Mouse (Mus musculus): ENCODE results near the gene Ninj2. TPM values are rescaled to one million over a fixed set of nuclear protein-coding genes. Genes with fewer than 3 reads are reported as not detected.

Gene Ninj2
- polyA plus RNA-seq, 1 experiment from 2014 or later = not detected

DNA sequence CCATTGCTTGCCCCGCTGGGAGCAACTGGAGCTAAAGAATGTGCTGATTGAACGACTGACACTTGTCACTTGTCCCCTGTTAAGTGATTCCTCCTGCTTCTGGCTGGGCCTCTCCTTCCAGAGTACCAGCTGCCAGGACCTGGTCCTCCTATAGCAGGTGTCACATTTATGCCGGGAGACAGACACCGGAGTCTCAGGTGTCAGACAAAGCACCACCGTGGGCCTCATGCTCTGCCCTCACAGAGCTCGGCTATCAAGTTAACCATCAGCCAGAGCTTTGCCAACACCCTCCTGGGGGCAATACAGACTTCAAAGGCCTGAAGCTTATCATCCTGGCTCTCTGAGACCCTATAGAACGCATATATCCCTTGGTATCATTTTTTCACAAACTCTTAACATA, 142.7 kb downstream of the Ninj2 start:
- no peak overlapping the region for H3K4me2 ChIP-seq (replicated peaks)
- H3K27me3 ChIP-seq (replicated peaks) = no peaks in the 10 kb centered on the region
- no peaks in the 10 kb centered on the region for H3K36me3 ChIP-seq
- H3K4me1 ChIP-seq = no peaks in the 10 kb centered on the region
- no peak overlapping the region for H3K9ac ChIP-seq
- no peak for ATAC-seq (ENCODE audit: low FRiP score, low read depth)
- H3K27ac ChIP-seq = no peak overlapping the region
- no peaks in the 10 kb centered on the region for H3K9me3 ChIP-seq
- 54% methylated on average over 7 of the region's 7 CpGs for WGBS
- no peak overlapping the region for H3K4me3 ChIP-seq

DNA sequence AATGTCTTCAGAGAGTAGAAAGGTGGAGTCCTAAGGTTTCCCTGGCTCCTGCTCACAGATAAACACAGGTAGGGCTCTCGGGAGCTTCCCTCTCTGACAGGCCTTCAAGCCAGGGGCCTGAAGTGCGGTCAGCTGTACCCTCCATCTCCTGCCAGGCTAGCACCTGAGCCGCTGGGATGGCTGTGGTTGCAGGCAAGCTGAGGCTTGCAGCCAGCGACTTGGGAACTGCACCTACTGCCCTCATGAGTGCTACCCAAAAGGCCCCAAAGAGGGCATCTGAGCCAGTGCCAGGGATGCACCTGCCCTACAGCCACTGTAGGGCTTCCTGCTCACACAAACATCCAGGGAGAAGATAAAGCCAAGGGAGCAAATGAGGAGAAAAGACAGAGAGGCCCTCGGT, 147.3 kb downstream of the Ninj2 start:
- H3K4me3 ChIP-seq = no peak overlapping the region
- no peak overlapping the region for H3K9ac ChIP-seq
- no peak overlapping the region for H3K27ac ChIP-seq
- no peaks in the 10 kb centered on the region for H3K9me3 ChIP-seq
- H3K4me2 ChIP-seq (replicated peaks) = no peak overlapping the region
- 83% methylated on average over 5 of the region's 5 CpGs for WGBS
- no peak for ATAC-seq (ENCODE audit: low FRiP score, low read depth)
- no peaks in the 10 kb centered on the region for H3K36me3 ChIP-seq
- no peaks in the 10 kb centered on the region for H3K27me3 ChIP-seq (replicated peaks)
- no peaks in the 10 kb centered on the region for H3K4me1 ChIP-seq

DNA sequence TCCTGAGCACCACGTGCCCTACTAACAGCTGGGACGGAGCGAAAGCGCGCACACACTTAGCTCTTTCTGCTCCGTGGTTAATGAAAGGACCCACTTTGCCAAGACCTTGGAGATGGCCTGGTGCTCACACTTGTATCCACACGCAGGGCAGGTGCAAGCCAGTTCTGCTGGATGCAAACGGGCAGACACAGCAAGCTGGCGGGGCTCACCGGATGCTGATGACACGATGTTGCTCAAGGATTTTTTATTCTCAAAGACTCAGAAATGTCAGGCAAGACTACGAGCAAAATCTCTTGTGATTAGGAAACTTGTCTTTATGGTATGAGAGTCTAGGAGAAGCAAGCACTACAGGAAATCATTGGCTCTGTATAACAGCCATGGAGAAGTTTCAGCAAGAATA, 148.3 kb downstream of the Ninj2 start:
- ATAC-seq (ENCODE audit: low FRiP score, low read depth) = no peak
- Histone ChIP-seq H3K4me3 (no peak overlapping the region), H3K27ac (no peak overlapping the region), H3K4me2 (replicated peaks) (no peak overlapping the region), H3K9me3 (no peaks in the 10 kb centered on the region), H3K36me3 (no peaks in the 10 kb centered on the region), H3K9ac (no peak overlapping the region), H3K4me1 (no peaks in the 10 kb centered on the region), H3K27me3 (replicated peaks) (no peaks in the 10 kb centered on the region)
- WGBS = 91% methylated on average over 12 of the region's 12 CpGs

DNA sequence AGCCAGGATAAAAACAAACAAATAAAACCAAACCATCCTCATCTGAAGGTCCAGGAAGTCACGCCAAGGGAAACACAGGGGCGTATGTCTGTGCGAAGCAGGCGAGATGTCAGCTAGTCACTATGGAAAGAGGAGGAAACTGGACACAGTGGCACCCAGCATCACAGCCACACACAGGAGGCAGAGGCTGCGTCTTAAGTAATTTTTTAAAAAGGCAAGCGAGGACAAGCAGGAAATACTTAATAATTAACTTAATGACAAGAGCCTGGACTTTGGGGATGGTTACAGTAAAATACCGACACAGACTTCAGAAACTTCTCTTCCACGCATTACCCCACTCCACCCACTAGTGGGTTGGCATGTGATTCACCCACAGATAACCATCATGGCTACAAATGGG, 149.4 kb downstream of the Ninj2 start:
- Histone ChIP-seq H3K27ac (no peak overlapping the region), H3K9ac (no peak overlapping the region), H3K9me3 (no peaks in the 10 kb centered on the region), H3K4me1 (no peaks in the 10 kb centered on the region), H3K4me3 (no peak overlapping the region), H3K36me3 (no peaks in the 10 kb centered on the region), H3K27me3 (replicated peaks) (no peaks in the 10 kb centered on the region), H3K4me2 (replicated peaks) (no peak overlapping the region)
- no peak for ATAC-seq (ENCODE audit: low FRiP score, low read depth)
- WGBS = 76% methylated on average over 8 of the region's 8 CpGs

DNA sequence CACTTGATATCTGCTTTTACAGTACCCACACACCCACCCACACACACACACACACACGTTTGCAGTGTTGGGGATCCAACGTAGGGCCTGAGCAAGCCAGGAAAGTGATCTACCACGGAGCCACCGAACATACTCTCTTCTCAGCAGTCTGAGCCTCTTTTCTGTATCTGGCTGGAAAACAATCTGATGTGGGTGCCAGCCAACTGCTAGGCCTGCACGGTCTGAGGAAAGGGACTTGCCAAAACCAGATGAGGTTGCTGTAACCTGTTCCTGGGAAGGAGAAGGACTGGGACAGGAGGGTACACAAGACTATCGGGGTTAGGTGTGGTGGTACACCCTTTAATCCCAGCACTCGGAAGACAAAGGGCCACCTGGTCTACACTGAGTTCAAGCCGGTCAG, 150.1 kb downstream of the Ninj2 start:
- Histone ChIP-seq H3K9ac (no peak overlapping the region), H3K27ac (no peak overlapping the region), H3K4me1 (no peaks in the 10 kb centered on the region), H3K4me2 (replicated peaks) (no peak overlapping the region), H3K27me3 (replicated peaks) (no peaks in the 10 kb centered on the region), H3K9me3 (no peaks in the 10 kb centered on the region), H3K4me3 (no peak overlapping the region), H3K36me3 (no peaks in the 10 kb centered on the region)
- no peak for ATAC-seq (ENCODE audit: low FRiP score, low read depth)
- 84% methylated on average over 8 of the region's 8 CpGs for WGBS

DNA sequence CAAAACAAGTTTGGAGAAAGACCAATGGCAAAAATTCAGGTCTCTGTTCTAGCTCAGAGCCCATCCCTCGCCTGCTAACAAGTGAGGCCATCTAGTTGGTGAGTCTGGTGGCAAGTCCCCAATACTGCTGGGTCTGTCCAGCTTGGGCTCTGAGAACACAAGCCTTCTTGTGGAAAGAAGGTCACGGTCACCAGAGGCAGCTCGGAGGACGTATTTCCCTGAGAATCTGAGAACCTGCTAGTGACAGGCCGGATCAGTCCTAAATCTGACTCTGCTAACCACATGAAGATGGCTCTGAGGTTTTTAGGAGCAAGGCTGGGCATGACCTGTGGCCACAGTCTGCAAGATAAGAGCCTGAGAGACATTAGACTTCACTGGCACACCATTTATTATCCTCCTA, 153.5 kb downstream of the Ninj2 start:
- no peaks in the 10 kb centered on the region for H3K27me3 ChIP-seq (replicated peaks)
- no peak overlapping the region for H3K4me2 ChIP-seq (replicated peaks)
- no peak overlapping the region for H3K4me3 ChIP-seq
- no peak overlapping the region for H3K27ac ChIP-seq
- H3K4me1 ChIP-seq = no peaks in the 10 kb centered on the region
- WGBS = 84% methylated on average over 5 of the region's 5 CpGs
- no peaks in the 10 kb centered on the region for H3K36me3 ChIP-seq
- H3K9me3 ChIP-seq = no peaks in the 10 kb centered on the region
- no peak for ATAC-seq (ENCODE audit: low FRiP score, low read depth)
- no peak overlapping the region for H3K9ac ChIP-seq

DNA sequence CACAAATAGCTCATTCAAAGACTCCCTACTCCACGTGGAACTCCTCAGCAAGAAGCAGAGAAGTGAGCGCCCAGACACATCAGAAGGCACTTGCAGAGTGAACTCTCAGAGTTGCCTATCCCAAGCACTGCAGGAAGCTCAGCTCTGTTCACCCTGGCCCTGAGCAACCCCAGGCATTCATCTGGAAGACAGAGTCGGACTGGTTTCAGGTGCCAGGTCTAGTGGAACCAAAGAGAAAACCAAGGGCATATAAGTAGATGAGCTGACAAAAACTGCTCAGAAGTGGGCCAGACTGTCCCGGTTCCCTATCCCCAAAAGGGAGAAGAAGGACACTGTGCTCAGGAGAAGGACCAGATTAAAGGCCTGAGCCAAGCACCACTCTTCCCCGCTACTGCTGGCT, 156.7 kb downstream of the Ninj2 start:
- Histone ChIP-seq H3K4me3 (no peak overlapping the region), H3K4me1 (no peaks in the 10 kb centered on the region), H3K27ac (no peak overlapping the region), H3K4me2 (replicated peaks) (no peak overlapping the region), H3K9ac (no peak overlapping the region), H3K36me3 (no peaks in the 10 kb centered on the region), H3K9me3 (no peaks in the 10 kb centered on the region), H3K27me3 (replicated peaks) (no peaks in the 10 kb centered on the region)
- WGBS = 81% methylated on average over 5 of the region's 5 CpGs
- no peak for ATAC-seq (ENCODE audit: low FRiP score, low read depth)

Other genes starting within 250 kb of the Ninj2 start
- 35.7 and 38.8 TPM in 2 replicates for gene Erc1, start 245.2 kb upstream of the Ninj2 start, polyA plus RNA-seq (2016; fragmentation: Nextera tagmentation; extraction: Ambion mirVana)
- gene Rad52, start 190.7 kb upstream of the Ninj2 start, polyA plus RNA-seq (2016; fragmentation: Nextera tagmentation; extraction: Ambion mirVana) = 21.6 and 25.3 TPM in 2 replicates
- gene Wnk1, start 54.7 kb upstream of the Ninj2 start, polyA plus RNA-seq (2016; fragmentation: Nextera tagmentation; extraction: Ambion mirVana) = 51.5 and 57.9 TPM in 2 replicates
- 0.49 TPM in 1 of 2 replicates, not detected in the other for gene D330020A13Rik, start 201.0 kb downstream of the Ninj2 start, polyA plus RNA-seq (2016; fragmentation: Nextera tagmentation; extraction: Ambion mirVana)
- 0.39 and 0.46 TPM in 2 replicates for gene B4galnt3, start 201.2 kb downstream of the Ninj2 start, polyA plus RNA-seq (2016; fragmentation: Nextera tagmentation; extraction: Ambion mirVana)

All from neural tube, embryonic 12.5 days (tissue).